In genomic region chr6:121102084-121102483, GRCm38 (mm10) we compare ENCODE assay signal across 26 mouse cellular contexts. TPM values are rescaled to one million over a fixed set of nuclear protein-coding genes. Genes with fewer than 3 reads are reported as not detected.
DNase-seq lines count a peak whose midpoint lies in the region; ATAC-seq and TF ChIP-seq lines count a peak whose summit lies in the region.
"Had no signal": no experiment of that assay in that cellular context is flagged by ENCODE, and none has a peak within 500 bp of the region (broad histone marks: within the 10 kb centered on the region; RNA-seq: fewer than 3 reads in every experiment).

No protein-coding gene starts in this region.

- H3K9me3 ChIP-seq in liver, embryonic 13.5 days (replicated peaks): no peaks in the 10 kb centered on the region
- no peaks in the 10 kb centered on the region for H3K9me3 ChIP-seq in liver, embryonic 11.5 days (ENCODE audit: control insufficient read depth, low read length)
- peaks cover 2% of the 10 kb centered on the region for H3K9me3 ChIP-seq in CH12.LX (replicated peaks; ENCODE audit: low read length)
- H3K9me3 ChIP-seq in liver, embryonic 15.5 days (replicated peaks): no peaks in the 10 kb centered on the region
- H3K9me3 ChIP-seq in intestine, postnatal 0 days (ENCODE audit: control insufficient read depth): no peaks in the 10 kb centered on the region
- H3K9me3 ChIP-seq: embryonic facial prominence, embryonic 10.5 days; embryonic facial prominence, embryonic 13.5 days; forebrain, embryonic 12.5 days; forebrain, embryonic 15.5 days; heart, embryonic 10.5 days; heart, embryonic 13.5 days had no signal

- no peaks in the 10 kb centered on the region for H3K27me3 ChIP-seq in liver, embryonic 13.5 days
- H3K27me3 ChIP-seq in liver, embryonic 11.5 days (replicated peaks; ENCODE audit: control insufficient read depth, insufficient read depth, low read length): no peaks in the 10 kb centered on the region
- no peaks in the 10 kb centered on the region for H3K27me3 ChIP-seq in CH12.LX (replicated peaks)
- no peaks in the 10 kb centered on the region for H3K27me3 ChIP-seq in liver, embryonic 15.5 days
- H3K27me3 ChIP-seq in intestine, postnatal 0 days (replicated peaks; ENCODE audit: control insufficient read depth, insufficient read depth, low read length): no peaks in the 10 kb centered on the region
- H3K27me3 ChIP-seq: embryonic facial prominence, embryonic 13.5 days; forebrain, embryonic 12.5 days; forebrain, embryonic 15.5 days; heart, embryonic 13.5 days had no signal

- H3K4me2 ChIP-seq in liver, embryonic 13.5 days: no peak overlapping the region
- H3K4me2 ChIP-seq in liver, embryonic 11.5 days: no peak overlapping the region
- peak overlapping the region; percentile 42 for H3K4me2 ChIP-seq in CH12.LX (ENCODE audit: insufficient read depth, low read depth, poor library complexity, severe bottlenecking)
- H3K4me2 ChIP-seq in liver, embryonic 15.5 days: no peak overlapping the region
- no peak overlapping the region for H3K4me2 ChIP-seq in intestine, postnatal 0 days (replicated peaks; ENCODE audit: low read depth)
- H3K4me2 ChIP-seq: embryonic facial prominence, embryonic 13.5 days; forebrain, embryonic 12.5 days; forebrain, embryonic 15.5 days; heart, embryonic 13.5 days; hindbrain, embryonic 14.5 days had no signal

- TF ChIP-seq CTCF in CH12.LX (conservative IDR thresholded peaks at IDR 0.05 in 1 of 2, IDR thresholded peaks at IDR 0.05 in 1 of 2; ENCODE audit: low read depth in 2 of 2, low read length in 2 of 2): no peak
- no peak for TF ChIP-seq CTCF in intestine, postnatal 0 days (IDR thresholded peaks at IDR 0.05; ENCODE audit: low read depth)

- in situ Hi-C loops in CH12.LX (cut with MboI; ENCODE audit: low pct_ligation_motif_present, low pct_unique_long_range_greater_than_20kb, low sequenced_read_pairs): loop anchor here (5.0 kb wide), 1 partner anchor 35 kb away; no protein-coding TSS in a partner anchor

- peaks cover 99% of the 10 kb centered on the region for H3K4me1 ChIP-seq in liver, embryonic 13.5 days (replicated peaks)
- peaks cover 75% of the 10 kb centered on the region for H3K4me1 ChIP-seq in liver, embryonic 11.5 days (replicated peaks; ENCODE audit: control insufficient read depth, insufficient read depth, low read length)
- H3K4me1 ChIP-seq in CH12.LX (ENCODE audit: control insufficient read depth in 1 of 2, insufficient read depth in 2 of 2): peaks cover 60 to 96% of the 10 kb centered on the region in 2 experiments
- peaks cover 100% of the 10 kb centered on the region for H3K4me1 ChIP-seq in liver, embryonic 15.5 days (replicated peaks)
- H3K4me1 ChIP-seq in intestine, postnatal 0 days (replicated peaks; ENCODE audit: control insufficient read depth, insufficient read depth, low read length): peaks cover 7% of the 10 kb centered on the region

- peak overlapping the region; percentile 47 for H3K9ac ChIP-seq in liver, embryonic 13.5 days
- no peak overlapping the region for H3K9ac ChIP-seq in liver, embryonic 11.5 days (ENCODE audit: low read depth, low read length)
- H3K9ac ChIP-seq in CH12.LX (ENCODE audit: insufficient read depth, low read depth): peak overlapping the region; percentile 57; the same call in 1 of the 2 replicates
- no peak overlapping the region; the same call in 1 of the 2 replicates for H3K9ac ChIP-seq in liver, embryonic 15.5 days
- H3K9ac ChIP-seq in intestine, postnatal 0 days (ENCODE audit: low read depth, low read length): no peak overlapping the region
- H3K9ac ChIP-seq: embryonic facial prominence, embryonic 13.5 days; forebrain, embryonic 12.5 days; forebrain, embryonic 15.5 days; heart, embryonic 13.5 days; hindbrain, embryonic 14.5 days had no signal

- peaks cover 67% of the 10 kb centered on the region for H3K36me3 ChIP-seq in liver, embryonic 13.5 days
- peaks cover 11% of the 10 kb centered on the region for H3K36me3 ChIP-seq in liver, embryonic 11.5 days (ENCODE audit: control insufficient read depth, insufficient read depth, low read length)
- peaks cover 1 to 43% of the 10 kb centered on the region in 2 experiments for H3K36me3 ChIP-seq in CH12.LX (replicated peaks in 1 of 2; ENCODE audit: control insufficient read depth in 1 of 2, insufficient read depth in 1 of 2, low read length in 1 of 2)
- peaks cover 60% of the 10 kb centered on the region for H3K36me3 ChIP-seq in liver, embryonic 15.5 days (replicated peaks)
- H3K36me3 ChIP-seq in intestine, postnatal 0 days (ENCODE audit: control insufficient read depth, insufficient read depth): peaks cover 9% of the 10 kb centered on the region; the same call in 1 of the 2 replicates

- no peak for TF ChIP-seq POLR2A in CH12.LX (IDR thresholded peaks at IDR 0.05; ENCODE audit: low read depth, low read length)

- no peak for TF ChIP-seq EP300 in CH12.LX (IDR thresholded peaks at IDR 0.05; ENCODE audit: low read length)

- peak; percentile 85 for DNase-seq in heart, adult 11 months
- no peak for DNase-seq in heart, postnatal 14 days
- no peak for DNase-seq in liver, embryonic 13.5 days
- no peak for DNase-seq in liver, embryonic 11.5 days (ENCODE audit: low spot score)
- no peak for DNase-seq in CH12.LX (ENCODE audit: extremely low read depth)
- DNase-seq: adrenal gland, adult 8-10 months; adrenal gland, postnatal 25 days; B cell, adult 2 months; cerebellum, adult 11-12 months; cerebellum, adult 8-10 months; cerebellum, postnatal 10 days; cerebellum, postnatal 36 days; embryo, embryonic 11 days had no signal

- H3K27ac ChIP-seq in liver, embryonic 13.5 days: peak overlapping the region; percentile 97
- H3K27ac ChIP-seq in liver, embryonic 11.5 days (ENCODE audit: low read depth, low read length): no peak overlapping the region
- H3K27ac ChIP-seq in CH12.LX (ENCODE audit: insufficient read depth, low read depth): peak overlapping the region; percentile 79
- H3K27ac ChIP-seq in liver, embryonic 15.5 days (replicated peaks): peak overlapping the region; percentile 70; the same call in 1 of the 2 replicates
- H3K27ac ChIP-seq in intestine, postnatal 0 days (ENCODE audit: low read depth, low read length): no peak overlapping the region
- H3K27ac ChIP-seq: embryonic facial prominence, embryonic 10.5 days; embryonic facial prominence, embryonic 13.5 days; forebrain, embryonic 12.5 days; forebrain, embryonic 15.5 days; heart, embryonic 13.5 days; hindbrain, embryonic 14.5 days; hindbrain, postnatal 0 days had no signal

- dilution Hi-C loops in CH12.LX (cut with MboI; ENCODE audit: extremely low pct_ligation_motif_present, extremely low pct_unique_long_range_greater_than_20kb, low sequenced_read_pairs): no loop called here

- H3K79me2 ChIP-seq in CH12.LX (replicated peaks; ENCODE audit: control insufficient read depth, extremely low read depth, insufficient read depth, poor library complexity, severe bottlenecking): peaks cover 37% of the 10 kb centered on the region

- no peak overlapping the region for H3K4me3 ChIP-seq in liver, embryonic 13.5 days (replicated peaks)
- H3K4me3 ChIP-seq in liver, embryonic 11.5 days (ENCODE audit: low read depth, low read length): no peak overlapping the region
- peak overlapping the region; percentile 20 to 55 (median 51) for H3K4me3 ChIP-seq in CH12.LX (replicated peaks in 1 of 3; ENCODE audit: low read depth in 2 of 3, low read length in 2 of 3, poor library complexity in 1 of 3)
- no peak overlapping the region for H3K4me3 ChIP-seq in liver, embryonic 15.5 days (replicated peaks)
- H3K4me3 ChIP-seq in intestine, postnatal 0 days (ENCODE audit: low read depth, low read length): no peak overlapping the region
- H3K4me3 ChIP-seq: embryonic facial prominence, embryonic 10.5 days; embryonic facial prominence, embryonic 13.5 days; forebrain, embryonic 12.5 days; forebrain, embryonic 15.5 days; heart, adult 2 months; heart, embryonic 10.5 days; heart, embryonic 13.5 days had no signal

- no peak for ATAC-seq in liver, embryonic 13.5 days (ENCODE audit: low read depth)
- ATAC-seq in liver, embryonic 11.5 days (replicated peaks; ENCODE audit: low FRiP score): no peak
- ATAC-seq in liver, embryonic 15.5 days (ENCODE audit: insufficient read depth): no peak
- no peak for ATAC-seq in intestine, postnatal 0 days
- ATAC-seq: activated CD4-positive, CD25-positive, alpha-beta regulatory T cell, adult 4 months; forebrain, embryonic 15.5 days; hindbrain, postnatal 0 days; inflammation-experienced regulatory T-cells, adult 6 months had no signal

- intact Hi-C loops in heart, postnatal 14 days (cut with DNase I): loop anchor here (10.0 kb wide), 1 partner anchor 57 kb away; no protein-coding TSS in a partner anchor

- 77% methylated on average over 2 of the region's 2 CpGs for WGBS in liver, embryonic 13.5 days (ENCODE audit: insufficient replicate concordance)
- WGBS in liver, embryonic 11.5 days: 80% methylated on average over 2 of the region's 2 CpGs
- WGBS in liver, embryonic 15.5 days (ENCODE audit: insufficient replicate concordance): 70% methylated on average over 2 of the region's 2 CpGs
- WGBS in intestine, postnatal 0 days: 87% methylated on average over 2 of the region's 2 CpGs

- no peak for TF ChIP-seq RAD21 in CH12.LX (IDR thresholded peaks at IDR 0.05; ENCODE audit: low read depth, low read length)

TF ChIP-seq in CH12.LX, 34 proteins besides CTCF, POLR2A, EP300 and RAD21:
- no peak for TF ChIP-seq ZKSCAN1 (IDR thresholded peaks at IDR 0.05; ENCODE audit: borderline replicate concordance, low read depth, low read length)
- 0 out of 2 replicates have a peak, but pooled peaks have one; percentile 8 for TF ChIP-seq SIN3A (IDR thresholded peaks at IDR 0.05; ENCODE audit: low read length)
TF ChIP-seq in CH12.LX: peak in this region for 1.

RNA-seq across cellular contexts. Expression of gene Mical3, which starts 28.7 kb away (rescaled TPM):
- 100 to 1,000 TPM; 114 to 124 TPM for total RNA-seq in heart, postnatal 14 days (2021)
- polyA plus RNA-seq in liver, embryonic 13.5 days (2015; fragmentation: Nextera tagmentation; extraction: Ambion mirVana): 9.9 and 10.7 TPM in 2 replicates
- polyA plus RNA-seq in liver, embryonic 11.5 days (2014; fragmentation: Nextera tagmentation; extraction: Ambion mirVana): 16.6 and 20.2 TPM in 2 replicates
- 22.1 and 26.8 TPM in 2 replicates for total RNA-seq in CH12.LX (2012; rRNA removed)
- total RNA-seq in CH12.LX (2014; rRNA removed): 7.9 and 10.2 TPM in 2 replicates
- polyA plus RNA-seq in CH12.LX (2012; ENCODE audit: insufficient read length, low read depth): 56.3 and 61.3 TPM in 2 replicates
- polyA plus RNA-seq in liver, embryonic 15.5 days (2015; fragmentation: Nextera tagmentation; extraction: Ambion mirVana): 8.7 and 11.5 TPM in 2 replicates
- 3.6 and 4.5 TPM in 2 replicates for polyA plus RNA-seq in intestine, postnatal 0 days (2015; fragmentation: Nextera tagmentation; extraction: Ambion mirVana)

Comparison
In these comparisons a context has a peak if more than half of its experiments do, and no peak if none do; other contexts are left out.
1. H3K27ac ChIP-seq: peak in liver, embryonic 13.5 days (single experiment), CH12.LX (single experiment) and liver, embryonic 15.5 days (single experiment); none in liver, embryonic 11.5 days (single experiment) and intestine, postnatal 0 days (single experiment).
2. H3K9ac ChIP-seq: peak in liver, embryonic 13.5 days (single experiment) and CH12.LX (single experiment); none in liver, embryonic 11.5 days (single experiment), liver, embryonic 15.5 days (single experiment) and intestine, postnatal 0 days (single experiment).
3. H3K4me3 ChIP-seq: peak in CH12.LX (3 of 3); none in liver, embryonic 13.5 days (single experiment), liver, embryonic 11.5 days (single experiment), liver, embryonic 15.5 days (single experiment) and intestine, postnatal 0 days (single experiment).